Mouse (Mus musculus): ENCODE data around the gene Arhgef3. TPM values are rescaled to one million over a fixed set of nuclear protein-coding genes. Genes with fewer than 3 reads are reported as not detected.
A peak's percentile ranks its signal among the peaks of the same experiment; 100 is the strongest.

The Arhgef3 gene
- polyA plus RNA-seq, 1 experiment from 2014 or later: 2.2 TPM

GRCm38 (mm10) chr14:27369503-27369902 lies 254.8 kb downstream of the Arhgef3 start:
- WGBS: 83% methylated on average over 4 of the region's 4 CpGs
- Histone ChIP-seq H3K4me3 (ENCODE audit: low read depth, low read length) (no peak overlapping the region), H3K9me3 (ENCODE audit: control insufficient read depth, low read length) (no peaks in the 10 kb centered on the region), H3K27me3 (ENCODE audit: control insufficient read depth, insufficient read depth, low read length) (no peaks in the 10 kb centered on the region), H3K36me3 (ENCODE audit: control insufficient read depth, insufficient read depth, low read length) (no peaks in the 10 kb centered on the region), H3K4me2 (no peak overlapping the region), H3K27ac (ENCODE audit: low read depth, low read length) (no peak overlapping the region), H3K9ac (ENCODE audit: low read length) (no peak overlapping the region), H3K4me1 (ENCODE audit: control insufficient read depth, insufficient read depth, low read length) (no peaks in the 10 kb centered on the region)
- no peak for DNase-seq (ENCODE audit: low spot score, missing footprints)
- no peak for ATAC-seq (ENCODE audit: low FRiP score)

DNA sequence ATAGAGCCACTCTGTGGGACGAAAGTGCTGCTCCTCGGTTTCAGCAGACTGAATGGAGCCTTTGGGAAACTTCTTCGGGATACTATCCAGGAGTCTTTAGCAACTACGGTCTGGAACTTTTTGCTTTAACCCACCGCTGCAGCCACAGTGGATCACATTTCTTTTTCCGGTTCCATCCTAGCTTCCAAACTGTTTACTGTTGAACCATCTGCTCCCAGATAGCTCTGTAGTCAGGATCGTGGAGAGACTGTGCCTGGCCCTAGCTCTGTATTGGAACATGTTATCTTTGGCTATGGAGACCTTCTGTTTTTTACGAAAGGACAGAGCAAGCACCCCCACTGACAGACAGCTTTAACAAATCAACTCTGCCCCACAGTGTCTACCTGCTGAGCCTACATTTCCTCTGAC lies 257.0 kb downstream of the Arhgef3 start:
- no peaks in the 10 kb centered on the region for H3K4me1 ChIP-seq (ENCODE audit: control insufficient read depth, insufficient read depth, low read length)
- no peaks in the 10 kb centered on the region for H3K9me3 ChIP-seq (ENCODE audit: control insufficient read depth, low read length)
- no peak overlapping the region for H3K4me2 ChIP-seq
- 81% methylated on average over 8 of the region's 8 CpGs for WGBS
- H3K27me3 ChIP-seq (ENCODE audit: control insufficient read depth, insufficient read depth, low read length): no peaks in the 10 kb centered on the region
- ATAC-seq (ENCODE audit: low FRiP score) (no peak), DNase-seq (ENCODE audit: low spot score, missing footprints) (no peak)
- H3K27ac ChIP-seq (ENCODE audit: low read depth, low read length): no peak overlapping the region
- H3K36me3 ChIP-seq (ENCODE audit: control insufficient read depth, insufficient read depth, low read length): no peaks in the 10 kb centered on the region
- H3K4me3 ChIP-seq (ENCODE audit: low read depth, low read length): no peak overlapping the region
- H3K9ac ChIP-seq (ENCODE audit: low read length): no peak overlapping the region

GRCm38 (mm10) chr14:27373498-27373897 lies 258.8 kb downstream of the Arhgef3 start:
- ATAC-seq (ENCODE audit: low FRiP score): no peak
- no peaks in the 10 kb centered on the region for H3K27me3 ChIP-seq (ENCODE audit: control insufficient read depth, insufficient read depth, low read length)
- H3K36me3 ChIP-seq (ENCODE audit: control insufficient read depth, insufficient read depth, low read length): no peaks in the 10 kb centered on the region
- no peaks in the 10 kb centered on the region for H3K9me3 ChIP-seq (ENCODE audit: control insufficient read depth, low read length)
- H3K4me2 ChIP-seq: no peak overlapping the region
- H3K27ac ChIP-seq (ENCODE audit: low read depth, low read length): no peak overlapping the region
- no peaks in the 10 kb centered on the region for H3K4me1 ChIP-seq (ENCODE audit: control insufficient read depth, insufficient read depth, low read length)
- H3K9ac ChIP-seq (ENCODE audit: low read length): no peak overlapping the region
- DNase-seq (ENCODE audit: low spot score, missing footprints): no peak
- WGBS: 91% methylated on average over 5 of the region's 5 CpGs
- no peak overlapping the region for H3K4me3 ChIP-seq (ENCODE audit: low read depth, low read length)

- ATAC-seq (ENCODE audit: low FRiP score) (no peak), DNase-seq (ENCODE audit: low spot score, missing footprints) (no peak)
- Histone ChIP-seq H3K4me3 (ENCODE audit: low read depth, low read length) (no peak overlapping the region), H3K9me3 (ENCODE audit: control insufficient read depth, low read length) (no peaks in the 10 kb centered on the region), H3K27me3 (ENCODE audit: control insufficient read depth, insufficient read depth, low read length) (no peaks in the 10 kb centered on the region), H3K4me1 (ENCODE audit: control insufficient read depth, insufficient read depth, low read length) (no peaks in the 10 kb centered on the region), H3K4me2 (no peak overlapping the region), H3K27ac (ENCODE audit: low read depth, low read length) (no peak overlapping the region), H3K36me3 (ENCODE audit: control insufficient read depth, insufficient read depth, low read length) (no peaks in the 10 kb centered on the region), H3K9ac (ENCODE audit: low read length) (no peak overlapping the region)
- 69% methylated on average over 5 of the region's 5 CpGs for WGBS
Observed at GRCm38 (mm10) chr14:27376115-27376648, 261.5 kb downstream of the Arhgef3 start.

DNA sequence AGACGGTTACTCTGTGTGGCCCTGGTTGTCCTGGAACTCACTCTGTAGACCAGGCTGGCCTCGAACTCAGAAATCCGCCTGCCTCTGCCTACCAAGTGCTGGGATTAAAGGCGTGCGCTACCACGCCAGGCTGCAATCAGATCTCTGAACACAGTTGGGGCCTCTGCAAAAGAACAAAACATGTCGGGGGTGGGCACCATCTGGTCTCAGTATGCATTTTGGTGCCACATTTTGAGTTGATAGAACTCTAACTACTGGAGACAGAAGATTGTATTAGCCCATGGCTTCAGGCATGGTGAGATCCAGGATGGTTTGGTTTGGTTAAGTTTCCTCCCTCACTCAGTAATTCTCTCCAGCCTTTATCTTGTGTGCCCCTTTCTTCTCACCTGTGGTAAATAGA lies 264.0 kb downstream of the Arhgef3 start:
- H3K27me3 ChIP-seq (ENCODE audit: control insufficient read depth, insufficient read depth, low read length): no peaks in the 10 kb centered on the region
- DNase-seq (ENCODE audit: low spot score, missing footprints) (no peak), ATAC-seq (ENCODE audit: low FRiP score) (no peak)
- H3K9me3 ChIP-seq (ENCODE audit: control insufficient read depth, low read length): no peaks in the 10 kb centered on the region
- H3K4me3 ChIP-seq (ENCODE audit: low read depth, low read length): no peak overlapping the region
- 93% methylated on average over 7 of the region's 7 CpGs for WGBS
- no peaks in the 10 kb centered on the region for H3K36me3 ChIP-seq (ENCODE audit: control insufficient read depth, insufficient read depth, low read length)
- H3K9ac ChIP-seq (ENCODE audit: low read length): no peak overlapping the region
- no peak overlapping the region for H3K4me2 ChIP-seq
- H3K4me1 ChIP-seq (ENCODE audit: control insufficient read depth, insufficient read depth, low read length): no peaks in the 10 kb centered on the region
- H3K27ac ChIP-seq (ENCODE audit: low read depth, low read length): no peak overlapping the region

DNA sequence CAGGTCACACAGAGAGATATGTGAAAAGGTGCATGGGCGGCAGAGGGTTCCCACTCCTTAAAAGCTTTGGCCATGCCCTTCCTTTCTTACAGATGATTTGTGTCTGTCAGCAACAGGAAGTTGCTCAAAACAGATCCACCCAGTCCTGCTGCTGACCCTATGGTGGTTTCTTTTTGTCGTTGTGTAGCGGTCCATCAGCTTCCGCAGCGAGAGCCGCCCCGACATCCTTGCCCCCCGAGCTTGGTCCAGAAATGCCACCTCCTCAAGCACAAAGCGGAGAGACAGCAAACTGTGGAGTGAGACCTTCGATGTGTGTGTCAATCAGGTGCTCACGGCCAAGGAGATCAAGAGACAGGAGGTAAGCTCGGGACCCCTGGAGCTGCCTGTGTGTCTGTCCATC lies 264.7 kb downstream of the Arhgef3 start:
- H3K9me3 ChIP-seq (ENCODE audit: control insufficient read depth, low read length): no peaks in the 10 kb centered on the region
- DNase-seq (ENCODE audit: low spot score, missing footprints) (no peak), ATAC-seq (ENCODE audit: low FRiP score) (no peak)
- H3K4me3 ChIP-seq (ENCODE audit: low read depth, low read length): no peak overlapping the region
- no peak overlapping the region for H3K27ac ChIP-seq (ENCODE audit: low read depth, low read length)
- H3K27me3 ChIP-seq (ENCODE audit: control insufficient read depth, insufficient read depth, low read length): no peaks in the 10 kb centered on the region
- no peak overlapping the region for H3K9ac ChIP-seq (ENCODE audit: low read length)
- no peaks in the 10 kb centered on the region for H3K4me1 ChIP-seq (ENCODE audit: control insufficient read depth, insufficient read depth, low read length)
- H3K36me3 ChIP-seq (ENCODE audit: control insufficient read depth, insufficient read depth, low read length): no peaks in the 10 kb centered on the region
- WGBS: 91% methylated on average over 12 of the region's 12 CpGs
- H3K4me2 ChIP-seq: no peak overlapping the region

DNA sequence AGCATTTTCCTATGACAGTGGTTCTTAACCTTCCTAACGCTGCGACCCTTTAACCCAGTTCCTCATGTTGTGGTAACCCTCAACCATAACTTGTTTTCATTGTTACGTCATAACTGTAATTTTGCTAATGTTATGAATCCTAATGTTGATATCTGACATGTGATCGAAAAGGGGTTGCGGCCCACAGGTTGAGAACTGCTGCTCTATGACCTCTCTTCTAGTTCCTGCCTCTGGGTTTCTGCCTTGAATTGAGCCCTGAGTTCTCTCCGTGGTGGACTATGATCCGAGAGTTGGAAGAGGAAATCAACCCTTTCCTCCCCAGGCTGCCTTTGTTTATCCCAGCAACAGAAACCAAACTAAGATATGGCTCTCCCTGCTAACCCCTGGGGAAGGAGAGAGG lies 266.8 kb downstream of the Arhgef3 start:
- no peaks in the 10 kb centered on the region for H3K36me3 ChIP-seq (ENCODE audit: control insufficient read depth, insufficient read depth, low read length)
- H3K4me1 ChIP-seq (ENCODE audit: control insufficient read depth, insufficient read depth, low read length): no peaks in the 10 kb centered on the region
- no peak overlapping the region for H3K4me3 ChIP-seq (ENCODE audit: low read depth, low read length)
- DNase-seq (ENCODE audit: low spot score, missing footprints): no peak
- no peak overlapping the region for H3K4me2 ChIP-seq
- ATAC-seq (ENCODE audit: low FRiP score): no peak
- no peaks in the 10 kb centered on the region for H3K27me3 ChIP-seq (ENCODE audit: control insufficient read depth, insufficient read depth, low read length)
- no peaks in the 10 kb centered on the region for H3K9me3 ChIP-seq (ENCODE audit: control insufficient read depth, low read length)
- 90% methylated on average over 7 of the region's 7 CpGs for WGBS
- H3K27ac ChIP-seq (ENCODE audit: low read depth, low read length): no peak overlapping the region
- no peak overlapping the region for H3K9ac ChIP-seq (ENCODE audit: low read length)

DNA sequence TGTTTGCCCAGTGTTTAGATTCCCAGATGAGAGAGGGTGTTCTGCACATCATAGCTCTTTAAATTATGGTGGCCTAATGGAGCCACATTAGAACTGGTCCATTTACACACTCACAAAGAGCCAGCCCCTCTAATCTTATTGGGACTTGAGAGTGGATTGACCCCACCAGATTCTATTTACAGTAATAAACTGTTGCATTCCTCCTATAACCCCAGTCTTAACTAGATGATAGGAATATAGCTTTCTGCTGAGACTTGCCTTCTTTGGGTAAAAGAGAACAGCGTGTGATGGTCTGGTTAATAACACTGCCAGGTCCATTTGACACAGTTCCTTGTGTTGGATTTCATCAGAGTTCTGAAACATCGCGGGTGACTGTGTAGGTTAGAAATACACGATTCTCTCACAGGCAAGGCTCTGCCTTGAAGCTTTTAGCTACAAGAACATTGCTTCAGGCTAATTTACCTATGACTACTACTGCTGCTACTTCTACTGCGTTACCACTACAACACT lies 268.7 kb downstream of the Arhgef3 start:
- Histone ChIP-seq H3K36me3 (ENCODE audit: control insufficient read depth, insufficient read depth, low read length) (no peaks in the 10 kb centered on the region), H3K4me1 (ENCODE audit: control insufficient read depth, insufficient read depth, low read length) (no peaks in the 10 kb centered on the region), H3K9me3 (ENCODE audit: control insufficient read depth, low read length) (no peaks in the 10 kb centered on the region), H3K4me3 (ENCODE audit: low read depth, low read length) (no peak overlapping the region), H3K4me2 (no peak overlapping the region), H3K9ac (ENCODE audit: low read length) (no peak overlapping the region), H3K27me3 (ENCODE audit: control insufficient read depth, insufficient read depth, low read length) (no peaks in the 10 kb centered on the region), H3K27ac (ENCODE audit: low read depth, low read length) (no peak overlapping the region)
- ATAC-seq (ENCODE audit: low FRiP score) (no peak), DNase-seq (ENCODE audit: low spot score, missing footprints) (peak; percentile 56)
- 92% methylated on average over 5 of the region's 5 CpGs for WGBS

DNA sequence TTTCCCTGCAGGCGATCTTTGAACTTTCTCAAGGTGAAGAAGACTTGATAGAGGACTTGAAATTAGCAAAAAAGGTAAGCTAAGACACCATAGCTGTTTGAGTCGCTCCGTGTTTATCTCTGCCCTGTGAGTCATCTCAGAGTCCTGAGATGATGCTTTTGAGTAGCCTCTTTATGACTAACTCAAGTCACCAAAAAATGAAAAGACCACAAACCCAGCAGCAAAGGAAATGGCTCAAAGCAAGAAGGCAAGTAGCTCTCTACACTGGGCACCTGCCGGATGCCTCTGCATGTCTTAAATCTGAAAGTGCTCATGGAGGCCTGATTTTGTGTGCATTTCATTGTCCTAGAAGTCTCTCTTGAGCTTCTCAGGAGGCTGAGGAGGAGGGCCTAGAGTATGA lies 269.4 kb downstream of the Arhgef3 start:
- Histone ChIP-seq H3K27me3 (ENCODE audit: control insufficient read depth, insufficient read depth, low read length) (no peaks in the 10 kb centered on the region), H3K36me3 (ENCODE audit: control insufficient read depth, insufficient read depth, low read length) (no peaks in the 10 kb centered on the region), H3K4me1 (ENCODE audit: control insufficient read depth, insufficient read depth, low read length) (no peaks in the 10 kb centered on the region), H3K4me3 (ENCODE audit: low read depth, low read length) (no peak overlapping the region), H3K9ac (ENCODE audit: low read length) (no peak overlapping the region), H3K27ac (ENCODE audit: low read depth, low read length) (no peak overlapping the region), H3K9me3 (ENCODE audit: control insufficient read depth, low read length) (no peaks in the 10 kb centered on the region), H3K4me2 (no peak overlapping the region)
- DNase-seq (ENCODE audit: low spot score, missing footprints): no peak
- WGBS: 86% methylated on average over 4 of the region's 4 CpGs
- ATAC-seq (ENCODE audit: low FRiP score): no peak
